Mouse (Mus musculus): ENCODE measurements at regions not wholly inside any gene's neighbourhood (a gene's known extent, or its start where the extent isn't known, plus 50 kb on each side); places are given as distances from the start of the nearest gene placed in this dataset.

DNA sequence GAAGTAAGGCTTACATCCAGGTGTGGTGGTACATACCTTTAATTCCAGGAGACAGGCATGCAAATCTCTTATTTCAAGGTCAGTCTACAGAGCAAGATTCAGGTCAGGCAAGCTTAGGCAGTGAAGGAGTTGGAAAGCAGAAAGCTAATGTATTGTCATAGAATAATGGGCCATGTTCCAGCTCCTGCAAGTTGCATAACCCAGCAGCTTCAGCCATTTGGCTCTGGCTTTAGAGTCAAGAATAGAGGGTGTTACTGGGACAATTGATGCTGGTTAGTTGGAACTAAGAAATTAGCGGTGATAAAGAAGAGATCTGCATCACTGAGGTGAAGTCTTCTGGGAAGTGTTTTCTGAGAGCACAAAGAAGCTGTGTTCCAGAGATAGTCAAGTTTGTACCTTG lies 565.3 kb upstream of the Jag1 start:
- TF ChIP-seq POLR2A (IDR thresholded peaks at IDR 0.05; ENCODE audit: borderline replicate concordance, low read depth, low read length) (no peak), CTCF (IDR thresholded peaks at IDR 0.05; ENCODE audit: low read depth, low read length) (no peak)
